Mouse (Mus musculus) gastrocnemius, adult 18-20 months (tissue): ENCODE measurements around the gene Deup1. TPM values are rescaled to one million over a fixed set of nuclear protein-coding genes. Genes with fewer than 3 reads are reported as not detected.

ENCODE experiments used
- DNase-seq: peaks from one replicate; pipeline ENCODE4 v3.0.0; 2021; ENCODE audit warnings: low spot score
- long read RNA-seq, 2 experiments: library from polyadenylated mRNA; stranded (forward); transcript quantifications; one replicate each; pipeline ENCODE4 v2.0.0; 2021
- total RNA-seq, 2 experiments: library from RNA; stranded (reverse); gene quantifications; 2 replicates each; pipeline ENCODE4 v1.2.3; 2021

The Deup1 gene
- total RNA-seq = not detected
- long read RNA-seq, experiment 1 = 0 reads
- long read RNA-seq, experiment 2 = 0 reads

DNA sequence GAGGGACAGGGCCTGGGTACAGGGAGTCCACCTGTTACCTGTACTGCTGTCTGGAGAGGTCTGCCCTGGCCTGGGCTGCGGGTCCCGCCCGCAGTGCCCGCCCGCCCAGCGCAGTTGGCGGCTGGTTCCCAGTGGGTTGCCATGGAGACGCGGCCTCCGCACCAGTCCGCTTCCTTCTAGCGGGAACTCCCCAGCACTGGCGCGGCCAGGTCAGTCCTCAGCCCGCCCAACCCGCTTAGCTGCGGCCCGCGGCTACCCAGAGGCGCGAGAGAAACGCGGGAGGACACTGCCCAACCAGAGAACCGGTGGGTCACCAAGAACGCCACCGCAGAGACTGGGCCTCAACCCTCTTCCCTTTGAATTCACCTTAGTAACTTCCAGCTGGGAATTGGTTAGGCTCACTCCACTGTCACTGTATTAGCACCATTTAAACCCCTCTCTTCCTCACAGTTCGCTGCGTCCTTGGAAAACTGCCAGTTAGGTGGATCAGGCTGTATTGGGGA lies at the start of gene Deup1:
Gene Deup1, minus strand, starts transcription at position 149 of the 503 bp plus-strand sequence.
- no peak for DNase-seq

DNA sequence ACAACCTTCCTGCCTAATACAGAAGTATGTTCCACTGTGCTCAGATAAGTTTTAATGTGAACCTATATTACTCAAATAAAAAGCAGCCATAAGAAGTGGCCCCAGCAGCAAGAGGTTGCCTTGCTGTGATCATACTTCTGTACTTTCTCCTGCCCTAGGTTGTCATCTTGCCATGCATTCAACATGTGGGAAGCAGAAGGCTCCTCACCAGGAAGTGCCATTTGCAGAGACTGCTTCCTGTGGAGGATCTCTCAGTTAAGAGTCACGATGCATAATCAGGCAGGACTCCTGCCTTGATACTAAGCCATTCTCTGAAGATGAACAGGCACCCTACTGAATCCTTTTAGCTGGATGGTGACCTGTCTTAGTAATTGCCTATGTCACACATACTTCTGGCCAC lies 44.5 kb upstream of the Deup1 start:
- DNase-seq = no peak

DNA sequence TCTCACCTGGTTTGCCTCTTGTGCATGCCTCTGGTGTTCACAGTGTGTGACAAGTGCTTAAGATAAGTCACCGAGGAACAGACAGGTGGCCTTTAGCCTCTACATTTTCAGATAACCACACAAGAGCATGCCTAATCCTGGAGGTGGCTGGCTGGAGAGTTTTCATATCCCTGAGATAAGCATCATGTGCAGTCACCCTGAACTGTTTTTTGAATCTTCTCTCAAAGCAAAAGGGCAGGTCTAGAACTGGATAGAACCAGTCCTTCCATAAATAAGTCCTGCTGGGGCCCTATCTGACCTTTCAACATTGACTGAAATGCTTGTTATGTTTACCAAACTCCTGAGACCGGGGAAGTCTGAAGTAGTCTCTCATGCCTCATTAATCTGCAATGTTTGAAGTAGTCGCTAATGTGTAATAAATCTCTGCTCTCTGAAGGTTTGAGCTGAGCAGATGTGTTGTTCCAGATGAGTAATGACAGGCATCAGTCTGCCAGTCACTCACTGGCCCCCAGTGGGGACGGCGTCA lies 42.3 kb upstream of the Deup1 start:
- DNase-seq = no peak

DNA sequence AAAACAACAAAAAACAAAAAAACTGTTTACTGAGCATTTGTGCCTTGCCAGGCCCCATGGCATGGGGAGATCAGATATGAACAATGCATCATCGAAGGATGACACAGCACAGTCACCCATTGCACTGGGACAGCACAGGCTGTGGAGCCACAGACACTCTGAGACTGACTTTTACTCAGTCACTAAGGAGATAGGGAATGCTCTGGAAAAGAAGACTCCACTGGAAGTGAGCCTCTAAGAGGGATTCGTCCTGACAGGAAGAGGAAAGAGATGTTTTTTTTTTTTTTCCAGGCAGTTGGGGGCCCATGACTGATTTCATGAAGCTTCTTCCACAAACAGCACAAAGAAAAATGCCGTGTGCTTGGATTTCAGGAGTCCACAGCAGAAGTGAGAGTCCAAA lies 41.7 kb upstream of the Deup1 start:
- no peak for DNase-seq

DNA sequence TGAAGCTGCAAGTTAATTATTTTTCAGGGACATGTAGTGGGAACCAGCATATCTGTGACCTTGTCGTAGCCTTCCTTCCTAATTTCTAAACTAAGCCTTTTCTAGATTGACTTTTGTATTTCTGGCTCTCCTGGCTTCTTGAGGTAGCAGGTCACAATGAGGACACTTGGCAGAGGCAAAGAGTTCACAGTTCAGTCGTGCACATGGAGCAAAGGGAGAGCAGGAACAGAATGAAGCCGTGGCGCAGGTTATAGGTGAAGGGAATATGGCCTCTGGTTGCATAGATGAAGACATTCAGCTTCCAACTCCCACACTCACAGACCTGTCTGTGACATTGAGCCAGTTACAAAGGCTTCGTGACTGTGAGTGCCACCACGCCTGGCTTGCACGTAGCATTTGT lies 36.9 kb upstream of the Deup1 start:
- no peak for DNase-seq

DNA sequence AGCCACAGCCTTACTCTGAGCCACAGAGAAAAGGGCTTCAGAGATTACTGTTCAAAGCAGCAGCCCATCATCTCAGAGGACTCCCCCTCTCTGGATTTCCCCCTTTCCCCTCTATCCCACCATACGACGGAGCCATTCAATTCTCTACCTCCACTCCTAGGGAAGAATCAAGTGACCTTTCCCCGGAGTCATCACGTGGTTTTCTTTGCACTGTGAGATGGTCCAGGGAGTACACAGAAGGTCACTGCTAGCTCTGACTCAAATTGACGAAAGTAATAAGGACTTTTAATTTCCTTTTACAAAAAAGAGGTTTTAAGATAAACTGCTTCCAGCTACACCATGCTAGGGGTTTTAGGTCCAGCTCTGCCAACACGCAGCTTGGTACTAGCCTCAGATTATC lies 31.3 kb upstream of the Deup1 start:
- DNase-seq = no peak

DNA sequence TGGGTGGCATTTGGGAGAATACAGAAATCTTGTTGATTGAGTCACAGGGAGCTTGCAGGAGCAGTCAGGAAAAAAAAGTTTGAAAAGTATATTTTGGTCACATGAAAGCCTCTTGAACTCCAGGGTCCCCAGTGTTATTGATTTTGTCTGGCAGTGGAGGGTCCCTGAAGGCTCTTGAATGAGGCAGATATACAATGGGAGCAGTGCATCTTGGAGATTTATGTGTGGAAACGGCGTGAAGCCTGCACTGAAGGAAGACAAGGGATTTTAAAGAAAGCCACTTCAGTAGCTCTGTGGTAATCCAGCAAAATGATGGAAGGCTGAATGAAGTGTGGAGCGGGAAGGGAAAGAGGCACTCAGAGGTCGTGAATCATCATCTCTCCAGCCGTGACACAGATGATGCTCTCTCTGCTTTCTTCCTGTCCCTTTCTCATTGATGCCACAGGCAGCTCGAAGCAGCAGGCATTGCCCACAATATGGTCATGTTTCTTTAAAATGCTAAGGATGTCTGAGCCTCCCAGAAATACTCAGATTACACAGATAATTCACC lies 30.6 kb upstream of the Deup1 start:
- no peak for DNase-seq

DNA sequence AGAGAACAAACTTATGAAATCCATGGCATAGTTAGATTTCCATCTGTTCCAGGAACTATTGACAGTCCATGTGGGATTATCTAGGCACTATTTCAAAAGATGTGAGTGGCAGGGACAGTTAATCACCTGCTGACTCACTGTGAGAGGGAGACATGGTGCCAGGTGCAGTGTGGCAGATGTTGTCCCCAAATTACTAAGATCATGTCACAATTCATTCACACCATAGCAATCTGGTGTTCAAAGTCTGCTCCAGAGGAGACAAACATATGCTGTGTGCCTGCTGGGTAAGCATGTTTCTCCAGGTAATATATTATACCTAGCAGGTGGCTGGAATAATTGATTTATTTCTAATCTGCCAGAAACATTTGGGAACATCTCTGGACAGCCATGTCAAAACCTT lies 25.3 kb upstream of the Deup1 start:
- DNase-seq = no peak

DNA sequence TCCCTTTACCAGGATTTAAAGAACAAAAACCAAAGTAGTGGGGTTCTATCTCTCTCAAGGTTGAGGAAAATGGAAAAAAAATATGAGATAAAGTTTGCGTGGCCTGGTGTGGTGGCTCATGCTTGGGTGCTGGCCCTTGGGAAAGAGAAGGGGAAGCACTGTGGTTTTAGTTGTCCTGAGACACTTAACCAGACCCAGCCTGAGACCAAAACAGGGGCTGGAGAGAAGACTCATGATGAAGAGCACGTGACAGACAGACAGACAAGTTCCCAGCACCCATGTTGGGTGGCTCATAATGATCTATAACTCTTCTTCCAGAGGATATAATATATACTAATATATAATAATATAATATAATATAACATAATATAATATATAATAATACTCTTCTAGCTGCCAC lies 22.2 kb upstream of the Deup1 start:
- no peak for DNase-seq

DNA sequence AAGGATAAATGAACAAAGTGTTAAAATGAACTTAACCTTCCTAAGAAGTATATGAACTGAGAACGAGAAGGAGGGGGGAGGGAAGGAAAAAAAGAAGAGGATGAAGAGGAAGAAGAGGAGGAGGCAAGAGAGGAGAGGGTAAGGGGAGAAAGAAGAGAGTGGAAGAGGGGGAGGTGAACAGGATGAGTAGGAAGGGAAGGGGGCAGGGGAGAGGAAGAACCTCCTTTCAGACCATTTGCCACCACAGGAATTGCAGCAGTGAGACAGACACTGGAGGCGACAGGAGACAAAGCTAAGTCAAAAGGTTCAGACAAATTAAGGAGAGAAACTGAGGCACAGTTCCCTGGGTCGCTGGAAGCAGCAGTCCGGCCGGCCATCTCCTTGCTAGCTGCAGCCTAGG lies 349 bp downstream of the Deup1 start:
- DNase-seq = no peak

DNA sequence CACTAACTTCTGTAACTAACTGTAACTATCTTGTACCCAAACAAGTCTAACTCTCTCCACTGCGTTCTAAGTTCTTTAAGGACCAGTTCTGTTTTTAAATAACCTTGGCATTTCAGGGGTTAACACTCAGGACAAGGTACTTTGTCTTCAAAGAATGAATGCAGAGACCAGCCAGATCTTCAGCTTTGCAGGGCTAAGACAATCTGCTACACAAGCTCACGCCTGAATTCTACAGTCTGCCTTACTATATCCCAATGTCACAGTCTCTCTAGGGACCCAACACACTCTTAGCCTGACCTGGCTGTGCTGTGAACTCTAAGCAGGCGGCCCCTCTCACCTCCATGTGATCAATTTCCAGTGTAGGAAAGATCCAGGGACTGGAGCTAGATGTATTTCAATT lies 3.0 kb downstream of the Deup1 start:
- DNase-seq = no peak

DNA sequence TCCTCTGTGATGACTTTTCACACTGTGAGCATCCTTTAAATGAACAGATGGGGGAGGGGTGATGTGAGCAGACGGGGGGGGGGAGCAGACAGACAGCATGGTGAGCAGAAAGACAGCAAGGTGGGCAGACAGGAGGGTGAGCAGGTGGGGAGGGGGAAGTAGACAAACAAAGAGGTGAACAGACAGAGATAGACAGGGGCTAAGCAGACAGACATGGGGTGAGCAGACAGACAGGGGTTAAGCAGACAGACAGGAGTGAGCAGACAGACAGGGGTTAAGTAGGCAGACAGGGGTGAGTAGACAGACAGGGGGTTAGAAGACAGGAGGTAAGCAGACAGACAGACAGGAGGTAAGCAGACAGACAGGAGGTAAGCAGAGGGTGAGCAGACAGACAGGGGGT lies 8.0 kb downstream of the Deup1 start:
- DNase-seq = no peak

DNA sequence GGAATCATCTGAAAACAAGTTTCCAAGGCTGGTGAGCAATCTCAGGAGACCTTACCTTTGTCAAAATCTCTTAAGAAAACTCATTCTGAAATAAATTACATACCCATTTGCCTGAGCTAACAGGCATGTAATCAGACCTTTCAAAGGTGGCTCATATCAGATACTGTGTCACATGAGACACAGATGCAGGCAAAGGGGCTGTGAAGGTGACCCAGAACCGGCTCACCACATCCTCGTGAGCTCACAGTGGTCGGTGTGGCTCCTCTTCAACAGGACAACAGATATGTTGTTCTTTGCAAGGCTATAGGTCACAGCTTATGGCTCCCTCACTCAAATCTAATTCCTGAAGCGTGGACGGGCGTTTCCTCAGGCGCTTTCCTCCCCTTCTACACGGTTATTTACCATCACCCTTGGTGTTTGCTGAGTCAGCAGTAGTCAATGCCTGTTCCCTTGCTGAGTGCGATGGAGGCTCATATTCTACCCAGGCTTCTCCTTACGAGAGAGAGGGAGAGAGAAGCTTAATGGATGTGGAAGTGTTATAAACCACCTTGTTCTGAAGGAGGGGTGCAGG lies 8.6 kb downstream of the Deup1 start:
- no peak for DNase-seq

DNA sequence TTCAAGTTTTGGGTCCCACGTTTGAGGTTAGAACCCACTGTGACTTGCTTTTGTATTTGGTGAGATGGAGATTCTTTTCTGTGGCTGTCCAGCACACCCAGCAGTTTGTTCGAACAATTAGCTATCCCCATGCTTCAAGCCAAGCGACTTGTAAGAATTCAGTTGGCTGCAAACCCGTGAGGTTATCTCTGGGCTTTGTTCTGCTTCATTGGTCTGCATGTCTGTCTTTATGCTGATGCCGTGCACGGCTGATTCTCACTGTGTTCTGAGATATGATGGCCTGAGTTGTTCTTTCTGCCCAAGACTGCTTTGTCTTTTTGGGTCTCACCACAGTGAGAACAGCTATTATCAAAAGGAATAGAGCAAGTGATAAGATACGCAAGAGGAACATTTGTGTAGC lies 10.7 kb downstream of the Deup1 start:
- no peak for DNase-seq

DNA sequence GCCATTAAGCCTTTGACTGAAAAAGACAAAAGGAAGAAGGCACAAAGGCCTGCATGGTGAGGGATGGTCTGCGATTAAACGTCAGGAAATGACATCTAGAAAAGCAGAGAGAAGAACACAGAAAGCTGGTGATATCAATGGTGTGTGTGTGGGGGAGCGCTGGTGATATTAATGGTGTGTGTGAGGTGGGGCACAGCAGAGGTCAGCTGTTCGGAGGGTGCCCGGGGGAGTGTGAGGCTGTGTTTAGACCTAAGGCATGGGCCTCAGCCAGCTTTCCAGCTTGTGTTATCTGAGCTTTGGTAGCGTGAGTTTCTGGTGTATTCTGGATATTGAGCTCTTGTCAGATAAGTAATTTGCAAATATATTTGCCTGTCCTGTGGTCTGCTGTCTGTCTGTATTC lies 11.3 kb downstream of the Deup1 start:
- DNase-seq = no peak

DNA sequence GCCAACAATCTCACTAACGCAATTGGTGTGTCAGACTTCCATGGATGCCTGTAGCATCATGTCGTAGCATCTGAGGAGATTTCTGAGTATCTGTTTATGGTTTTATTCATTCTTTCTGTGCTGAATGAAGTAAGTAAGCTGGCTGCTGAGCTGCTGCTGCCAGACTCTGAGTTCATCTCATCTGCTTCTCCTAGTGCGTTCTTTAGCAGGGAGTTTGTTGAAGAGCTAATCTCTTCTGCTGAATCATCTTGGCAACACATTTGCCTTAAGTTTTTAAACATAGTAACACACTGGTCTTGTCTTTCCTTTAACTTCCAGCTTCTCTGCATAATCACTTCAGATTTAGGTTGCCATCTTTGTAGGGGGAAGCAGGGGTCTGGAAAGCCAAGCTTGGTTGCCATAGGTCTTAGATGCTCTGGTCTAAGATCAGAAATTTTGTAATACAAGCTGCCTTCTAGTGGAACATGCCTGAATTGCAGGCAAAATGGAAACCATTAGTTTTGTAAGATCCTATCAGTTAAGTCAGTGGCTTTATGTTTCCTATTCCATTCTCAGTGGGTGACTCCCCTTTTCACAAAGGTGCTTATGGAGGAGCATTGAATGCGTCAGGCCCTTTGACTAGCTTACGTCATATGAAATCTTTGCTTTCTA lies 18.3 kb downstream of the Deup1 start:
- DNase-seq = no peak

DNA sequence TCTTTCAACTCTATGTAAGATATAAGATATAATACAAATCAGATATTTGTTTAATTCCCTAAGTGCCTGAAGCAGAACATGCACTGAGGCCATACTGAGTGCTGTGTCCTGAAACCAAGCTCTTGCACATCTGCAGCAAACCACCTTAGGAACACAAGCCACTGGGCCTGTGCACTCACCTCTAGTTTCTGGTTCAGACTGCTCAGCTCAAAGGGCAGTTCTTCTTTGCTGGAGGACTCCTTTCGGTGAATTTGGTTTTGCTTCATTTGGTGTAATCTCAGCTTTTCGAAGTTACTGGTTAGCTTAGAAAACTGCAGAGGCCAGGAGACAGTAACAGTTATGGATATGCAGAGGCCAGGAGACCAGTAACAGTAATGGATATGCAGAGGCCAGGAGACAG lies 20.1 kb downstream of the Deup1 start:
- no peak for DNase-seq

DNA sequence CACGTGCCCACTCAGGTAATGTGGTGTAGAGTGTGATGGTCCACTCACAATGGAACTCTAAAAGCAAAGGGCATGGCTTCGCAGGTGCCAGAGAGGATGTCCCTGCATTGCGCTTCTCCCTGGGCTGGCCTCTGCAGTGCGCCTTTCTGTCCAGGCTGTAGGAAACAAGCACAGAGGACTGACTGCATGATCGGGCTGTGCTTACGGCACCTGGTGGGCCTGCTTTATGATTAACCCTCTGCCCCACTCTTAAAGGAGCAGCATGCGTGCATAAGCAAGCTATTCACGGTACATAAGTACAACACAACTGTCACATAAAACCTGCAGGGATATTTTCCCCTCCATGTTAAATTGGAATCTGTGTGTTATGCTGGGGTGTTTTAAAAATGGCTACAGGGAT lies 24.6 kb downstream of the Deup1 start:
- no peak for DNase-seq

DNA sequence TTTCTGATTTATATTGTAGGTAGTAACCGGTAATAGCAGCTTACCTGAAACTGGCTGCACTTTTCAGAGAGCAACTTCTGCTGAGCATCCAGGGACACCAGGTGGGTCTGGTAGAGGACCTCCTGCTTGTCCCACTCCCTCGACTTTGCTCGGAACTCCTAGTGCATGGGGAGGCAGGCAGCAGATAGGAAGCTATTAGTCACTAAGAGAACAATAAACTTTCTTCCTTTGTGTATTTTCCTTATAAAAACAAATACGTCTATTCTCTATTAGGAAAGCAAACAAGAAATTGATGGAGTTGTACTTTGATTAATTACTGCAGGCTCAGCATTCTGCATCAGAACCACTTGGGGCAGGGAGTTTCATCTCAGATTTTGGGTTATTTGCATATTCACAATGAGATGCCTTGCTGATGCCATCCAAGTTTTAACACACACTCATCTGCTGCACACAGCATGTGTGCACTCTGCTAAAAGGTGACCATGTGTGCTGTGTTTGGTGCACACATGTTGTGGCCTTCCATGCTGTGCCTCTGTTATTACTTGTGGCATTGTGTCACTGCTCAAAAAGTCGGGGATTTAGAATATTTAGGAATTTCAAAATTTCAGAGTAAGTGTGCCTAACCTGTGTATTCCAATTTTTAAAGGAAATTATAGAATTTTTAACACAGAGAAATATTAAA lies 26.7 kb downstream of the Deup1 start:
- no peak for DNase-seq

DNA sequence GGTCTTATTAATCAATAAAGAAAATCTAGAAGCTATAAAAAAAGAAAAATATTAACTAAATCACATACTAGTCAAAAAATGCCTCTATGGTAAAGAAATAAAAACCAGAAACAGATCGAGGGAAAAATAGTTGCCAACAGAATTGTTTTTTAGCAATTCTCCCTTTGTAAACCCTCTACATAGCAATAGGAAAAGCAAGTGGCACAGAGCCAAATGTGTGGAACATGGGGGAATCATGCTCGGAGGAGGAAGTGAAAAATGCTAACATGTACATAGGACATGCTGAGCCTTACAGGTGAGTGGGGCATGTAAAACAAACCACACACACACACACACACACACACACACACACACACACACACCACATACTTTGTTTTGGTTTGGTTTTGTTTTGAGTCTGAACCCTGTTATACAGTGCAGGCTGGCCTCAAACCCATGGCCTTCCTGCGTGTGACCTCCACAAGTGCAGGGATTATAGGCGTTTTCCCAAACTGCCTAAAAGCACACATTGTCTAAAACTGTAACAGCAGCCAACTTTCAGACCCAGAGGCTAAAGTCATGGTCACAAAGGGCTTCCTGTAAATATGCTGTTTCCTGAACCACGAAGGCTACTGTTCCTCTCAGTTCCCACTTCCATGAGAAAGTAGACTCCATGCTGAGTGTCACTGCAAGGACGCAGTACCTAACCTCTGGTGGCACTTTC lies 27.4 kb downstream of the Deup1 start:
- no peak for DNase-seq

DNA sequence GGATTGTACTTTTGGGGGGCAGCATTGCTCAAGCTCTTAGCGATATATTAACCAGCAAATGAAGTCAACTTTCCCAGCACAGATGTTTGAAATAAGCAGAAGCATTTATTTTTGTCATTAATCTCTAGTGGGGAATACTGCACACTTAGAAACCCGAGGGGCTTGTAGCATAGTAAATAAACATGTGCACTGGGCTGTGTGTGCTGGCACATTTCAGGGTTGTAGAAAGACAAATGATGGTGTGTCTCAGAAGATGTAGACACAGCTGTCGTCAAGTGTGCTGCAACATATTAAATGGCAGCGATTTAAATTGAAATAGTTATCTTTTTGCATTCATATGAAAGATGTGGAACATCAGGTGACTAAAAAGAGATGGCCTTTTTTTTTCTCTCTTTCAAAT lies 31.1 kb downstream of the Deup1 start:
- no peak for DNase-seq

DNA sequence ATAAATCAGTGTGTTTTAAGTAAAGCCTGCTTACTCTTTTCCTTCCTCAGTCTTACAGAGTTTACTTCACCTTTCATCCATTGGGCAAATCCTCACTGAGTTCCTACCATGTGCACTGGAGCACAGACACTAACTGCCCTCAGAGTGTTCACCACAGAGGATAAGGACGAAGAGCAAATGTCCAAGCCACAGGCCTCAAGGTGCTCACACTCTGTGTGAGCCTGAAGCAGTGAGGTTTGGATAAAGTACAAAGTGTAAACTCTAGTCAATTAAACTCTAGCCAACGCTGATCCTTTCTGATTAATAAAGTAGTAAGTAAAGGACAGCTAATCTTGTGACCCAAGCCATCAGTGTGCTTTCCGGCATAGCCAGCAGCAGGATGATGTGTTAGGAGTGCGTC lies 33.6 kb downstream of the Deup1 start:
- DNase-seq = no peak
